Mouse (Mus musculus): ENCODE data around the gene Pes1. TPM values are rescaled to one million over a fixed set of nuclear protein-coding genes. Genes with fewer than 3 reads are reported as not detected.

The Pes1 gene
- polyA plus RNA-seq, 1 experiment, result 55.6 TPM

- H3K36me3 ChIP-seq (ENCODE audit: control insufficient read depth, insufficient read depth, low read length), result no peaks in the 10 kb centered on the region
- no peaks in the 10 kb centered on the region for H3K4me1 ChIP-seq (replicated peaks; ENCODE audit: control insufficient read depth, insufficient read depth, low read length)
- no peak overlapping the region for H3K4me3 ChIP-seq (ENCODE audit: control insufficient read depth, insufficient read depth, low read length)
- H3K27ac ChIP-seq (ENCODE audit: control insufficient read depth, insufficient read depth, low read length), result no peak overlapping the region
- 99% methylated on average over 6 of the region's 6 CpGs for WGBS
- DNase-seq, result no peak
- TF ChIP-seq CTCF (IDR thresholded peaks at IDR 0.05; ENCODE audit: borderline replicate concordance, control insufficient read depth, extremely low read depth, insufficient read depth, low read length, poor library complexity), result no peak
- no peak for TF ChIP-seq POLR2A (IDR thresholded peaks at IDR 0.05; ENCODE audit: control insufficient read depth, extremely low read depth, insufficient read depth, low read length, poor library complexity)
- H3K27me3 ChIP-seq (ENCODE audit: control insufficient read depth, insufficient read depth, low read length), result no peaks in the 10 kb centered on the region
Observed at GRCm38 (mm10) chr11:3922731-3923130, 41.0 kb upstream of the Pes1 start.

GRCm38 (mm10) chr11:3925916-3926315 is 37.9 kb upstream of the Pes1 start:
- Histone ChIP-seq H3K4me3 (ENCODE audit: control insufficient read depth, insufficient read depth, low read length) (no peak overlapping the region), H3K27me3 (ENCODE audit: control insufficient read depth, insufficient read depth, low read length) (no peaks in the 10 kb centered on the region), H3K27ac (ENCODE audit: control insufficient read depth, insufficient read depth, low read length) (no peak overlapping the region), H3K4me1 (replicated peaks; ENCODE audit: control insufficient read depth, insufficient read depth, low read length) (no peaks in the 10 kb centered on the region), H3K36me3 (ENCODE audit: control insufficient read depth, insufficient read depth, low read length) (no peaks in the 10 kb centered on the region)
- TF ChIP-seq CTCF (IDR thresholded peaks at IDR 0.05; ENCODE audit: borderline replicate concordance, control insufficient read depth, extremely low read depth, insufficient read depth, low read length, poor library complexity) (no peak), POLR2A (IDR thresholded peaks at IDR 0.05; ENCODE audit: control insufficient read depth, extremely low read depth, insufficient read depth, low read length, poor library complexity) (no peak)
- DNase-seq, result no peak
- whole genome bisulfite sequencing, result 96% methylated on average over 10 of the region's 10 CpGs

GRCm38 (mm10) chr11:3930019-3930418 is 33.8 kb upstream of the Pes1 start:
- 62% methylated on average over 4 of the region's 4 CpGs for WGBS
- no peak overlapping the region for H3K4me3 ChIP-seq (ENCODE audit: control insufficient read depth, insufficient read depth, low read length)
- no peak overlapping the region for H3K27ac ChIP-seq (ENCODE audit: control insufficient read depth, insufficient read depth, low read length)

GRCm38 (mm10) chr11:3930931-3931330 is 32.8 kb upstream of the Pes1 start:
- TF ChIP-seq CTCF (IDR thresholded peaks at IDR 0.05; ENCODE audit: borderline replicate concordance, control insufficient read depth, extremely low read depth, insufficient read depth, low read length, poor library complexity), result no peak
- no peak for TF ChIP-seq POLR2A (IDR thresholded peaks at IDR 0.05; ENCODE audit: control insufficient read depth, extremely low read depth, insufficient read depth, low read length, poor library complexity)
- no peak for DNase-seq
- Histone ChIP-seq H3K27ac (ENCODE audit: control insufficient read depth, insufficient read depth, low read length) (no peak overlapping the region), H3K4me1 (replicated peaks; ENCODE audit: control insufficient read depth, insufficient read depth, low read length) (peaks cover 6% of the 10 kb centered on the region), H3K4me3 (ENCODE audit: control insufficient read depth, insufficient read depth, low read length) (no peak overlapping the region), H3K36me3 (ENCODE audit: control insufficient read depth, insufficient read depth, low read length) (no peaks in the 10 kb centered on the region), H3K27me3 (ENCODE audit: control insufficient read depth, insufficient read depth, low read length) (no peaks in the 10 kb centered on the region)
- 86% methylated on average over 6 of the region's 6 CpGs for WGBS

More at GRCm38 (mm10) chr11:3930019-3930418, 33.8 kb upstream of the Pes1 start:
- H3K27me3 ChIP-seq (ENCODE audit: control insufficient read depth, insufficient read depth, low read length), result no peaks in the 10 kb centered on the region
- TF ChIP-seq CTCF (IDR thresholded peaks at IDR 0.05; ENCODE audit: borderline replicate concordance, control insufficient read depth, extremely low read depth, insufficient read depth, low read length, poor library complexity), result no peak
- TF ChIP-seq POLR2A (IDR thresholded peaks at IDR 0.05; ENCODE audit: control insufficient read depth, extremely low read depth, insufficient read depth, low read length, poor library complexity), result no peak
- peaks cover 6% of the 10 kb centered on the region for H3K4me1 ChIP-seq (replicated peaks; ENCODE audit: control insufficient read depth, insufficient read depth, low read length)
- H3K36me3 ChIP-seq (ENCODE audit: control insufficient read depth, insufficient read depth, low read length), result no peaks in the 10 kb centered on the region
- no peak for DNase-seq

GRCm38 (mm10) chr11:3931511-3932211 is 32.1 kb upstream of the Pes1 start, which contains the start of gene Tcn2:
Gene Tcn2, minus strand, starts transcription at chr11:3932159.
- TF ChIP-seq POLR2A (IDR thresholded peaks at IDR 0.05; ENCODE audit: control insufficient read depth, extremely low read depth, insufficient read depth, low read length, poor library complexity) (no peak), CTCF (IDR thresholded peaks at IDR 0.05; ENCODE audit: borderline replicate concordance, control insufficient read depth, extremely low read depth, insufficient read depth, low read length, poor library complexity) (no peak)
- 1% methylated on average over 20 of the region's 26 CpGs for WGBS
- H3K4me3 ChIP-seq (ENCODE audit: control insufficient read depth, insufficient read depth, low read length), result peak within 1 kb of the TSS; percentile 37
- no peak within 1 kb of the TSS for H3K27ac ChIP-seq (ENCODE audit: control insufficient read depth, insufficient read depth, low read length)
- no peaks in the 10 kb centered on the region for H3K36me3 ChIP-seq (ENCODE audit: control insufficient read depth, insufficient read depth, low read length)
- peak; percentile 73 for DNase-seq
- H3K27me3 ChIP-seq (ENCODE audit: control insufficient read depth, insufficient read depth, low read length), result no peaks in the 10 kb centered on the region
- H3K4me1 ChIP-seq (replicated peaks; ENCODE audit: control insufficient read depth, insufficient read depth, low read length), result peaks cover 6% of the 10 kb centered on the region

- Histone ChIP-seq H3K27ac (ENCODE audit: control insufficient read depth, insufficient read depth, low read length) (no peak overlapping the region), H3K4me3 (ENCODE audit: control insufficient read depth, insufficient read depth, low read length) (no peak overlapping the region), H3K36me3 (ENCODE audit: control insufficient read depth, insufficient read depth, low read length) (no peaks in the 10 kb centered on the region), H3K4me1 (replicated peaks; ENCODE audit: control insufficient read depth, insufficient read depth, low read length) (peaks cover 6% of the 10 kb centered on the region), H3K27me3 (ENCODE audit: control insufficient read depth, insufficient read depth, low read length) (no peaks in the 10 kb centered on the region)
- TF ChIP-seq POLR2A (IDR thresholded peaks at IDR 0.05; ENCODE audit: control insufficient read depth, extremely low read depth, insufficient read depth, low read length, poor library complexity) (no peak), CTCF (IDR thresholded peaks at IDR 0.05; ENCODE audit: borderline replicate concordance, control insufficient read depth, extremely low read depth, insufficient read depth, low read length, poor library complexity) (no peak)
- WGBS, result 94% methylated on average over 9 of the region's 9 CpGs
- DNase-seq, result no peak
Observed at GRCm38 (mm10) chr11:3933756-3934285, 30.0 kb upstream of the Pes1 start.
